Mouse (Mus musculus): ENCODE measurements around the gene Il25.
A peak's percentile ranks its signal among the peaks of the same experiment; 100 is the strongest.

Gene Il25

GRCm38 (mm10) chr14:54932645-54933150 is at the start of gene Il25:
Il25 (plus strand) TSS chr14:54932695.
- DNase-seq = no peak

- DNase-seq = peak; percentile 25 to 34
Observed at GRCm38 (mm10) chr14:54883154-54884021, 49.1 kb upstream of the Il25 start, which contains the start of the genes Bcl2l2 and Gm20521. Bcl2l2 (plus strand) TSS chr14:54883377. Gm20521 (plus strand) TSS chr14:54883441.

DNA sequence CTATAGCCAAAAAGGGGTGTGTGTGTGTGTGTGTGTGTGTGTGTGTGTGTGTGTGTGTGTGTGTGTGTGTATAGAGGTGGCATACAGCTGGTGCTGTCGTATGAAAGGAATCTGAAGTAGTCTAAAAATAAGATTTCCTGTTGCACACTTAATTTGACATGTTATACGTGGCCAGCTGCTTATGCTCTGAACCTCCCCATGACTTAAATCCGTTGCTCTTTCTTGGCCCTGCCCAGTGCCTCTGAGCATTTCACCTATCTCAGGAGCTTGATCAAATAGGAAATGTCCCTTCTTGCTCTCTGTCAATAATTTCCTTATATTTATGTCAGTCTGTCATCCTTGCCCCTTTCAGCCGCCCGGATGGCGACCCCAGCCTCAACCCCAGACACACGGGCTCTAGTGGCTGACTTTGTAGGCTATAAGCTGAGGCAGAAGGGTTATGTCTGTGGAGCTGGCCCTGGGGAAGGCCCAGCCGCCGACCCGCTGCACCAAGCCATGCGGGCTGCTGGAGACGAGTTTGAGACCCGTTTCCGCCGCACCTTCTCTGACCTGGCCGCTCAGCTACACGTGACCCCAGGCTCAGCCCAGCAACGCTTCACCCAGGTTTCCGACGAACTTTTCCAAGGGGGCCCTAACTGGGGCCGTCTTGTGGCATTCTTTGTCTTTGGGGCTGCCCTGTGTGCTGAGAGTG is 48.3 kb upstream of the Il25 start:
- no peak for DNase-seq

DNA sequence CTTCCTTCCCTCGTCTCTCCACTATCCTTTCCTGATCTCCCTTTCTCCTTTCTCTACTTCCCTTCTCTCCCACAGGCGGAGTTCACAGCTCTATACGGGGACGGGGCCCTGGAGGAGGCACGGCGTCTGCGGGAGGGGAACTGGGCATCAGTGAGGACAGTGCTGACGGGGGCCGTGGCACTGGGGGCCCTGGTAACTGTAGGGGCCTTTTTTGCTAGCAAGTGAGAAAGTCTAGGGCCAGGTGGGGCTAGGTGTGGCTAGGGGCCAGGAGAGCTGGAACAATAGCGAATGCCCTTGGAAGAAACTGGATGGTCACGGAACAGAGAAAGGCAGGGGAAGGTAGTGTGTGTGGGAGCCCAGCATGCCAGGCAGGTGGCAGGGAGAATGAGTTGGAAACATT is 47.2 kb upstream of the Il25 start:
- DNase-seq = no peak

DNA sequence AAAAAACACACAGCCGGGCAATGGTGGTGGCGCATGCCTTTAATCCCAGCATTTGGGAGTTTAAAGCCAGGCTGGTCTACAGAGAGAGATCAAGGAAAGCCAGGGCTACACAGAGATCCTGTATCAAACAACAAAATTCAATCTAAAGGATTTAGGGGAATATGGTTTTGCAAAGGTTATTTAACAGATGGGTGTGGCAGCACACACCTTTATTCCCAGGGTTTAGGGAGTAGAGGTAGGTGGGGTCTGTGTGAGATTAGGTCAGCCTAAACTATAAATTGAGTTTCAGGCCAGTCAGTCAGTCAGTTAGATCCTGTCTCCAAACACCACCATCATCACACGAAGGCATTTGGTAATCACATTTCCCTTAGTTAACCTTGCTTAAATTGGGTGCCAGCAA is 40.3 kb upstream of the Il25 start, which contains the start of gene Pabpn1:
TSS of gene Pabpn1 (plus strand) at position 301 of the 400 bp plus-strand sequence.
- DNase-seq = no peak

- peak; percentile 94 to 96 for DNase-seq
Observed at GRCm38 (mm10) chr14:54893651-54894181, 38.8 kb upstream of the Il25 start.

GRCm38 (mm10) chr14:54894296-54895151 is 38.0 kb upstream of the Il25 start:
- DNase-seq = peak; percentile 41 to 66

GRCm38 (mm10) chr14:54897445-54897844 is 35.0 kb upstream of the Il25 start:
- DNase-seq = no peak

DNA sequence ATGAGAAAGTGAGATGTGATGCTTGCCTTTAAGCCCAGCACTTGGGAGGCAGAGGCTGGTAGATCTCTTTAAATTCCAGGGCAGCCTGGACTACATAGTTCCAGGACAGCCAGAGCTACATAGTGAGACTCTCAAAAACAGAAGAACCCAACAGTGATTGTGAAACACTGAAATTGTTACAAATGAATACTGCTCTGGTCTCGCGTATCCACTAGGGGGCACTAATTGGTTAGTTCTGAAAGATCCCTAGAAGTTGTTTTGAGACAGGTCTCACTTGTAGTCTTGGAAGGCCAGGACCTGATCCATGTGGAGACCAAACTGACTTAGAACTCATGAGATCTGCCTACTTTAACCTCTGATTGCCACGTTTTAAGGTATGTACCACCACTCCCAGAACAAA is 32.1 kb upstream of the Il25 start:
- DNase-seq = peak; percentile 67 to 72

GRCm38 (mm10) chr14:54903641-54904040 is 28.9 kb upstream of the Il25 start:
- DNase-seq = no peak

DNA sequence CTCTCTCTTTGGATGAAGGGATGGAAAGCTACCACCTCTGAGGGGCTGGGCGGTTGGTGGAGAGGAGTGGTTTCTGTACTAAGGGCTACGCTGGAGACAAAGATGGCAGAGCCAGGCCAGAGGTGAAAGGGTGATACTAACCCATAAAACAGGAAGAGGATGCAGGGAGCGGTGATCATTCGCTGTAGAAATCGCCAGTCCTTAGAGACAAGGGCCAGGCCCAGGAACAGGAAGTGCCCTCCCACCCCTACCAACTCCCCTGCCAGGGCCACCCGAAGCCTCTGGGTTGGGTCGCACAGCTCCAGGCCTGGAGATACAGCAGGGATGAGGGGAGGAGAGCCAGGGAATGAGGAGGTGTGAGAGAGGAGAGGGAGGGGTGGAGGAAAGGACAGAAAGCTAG is 23.8 kb upstream of the Il25 start:
- DNase-seq = no peak

DNA sequence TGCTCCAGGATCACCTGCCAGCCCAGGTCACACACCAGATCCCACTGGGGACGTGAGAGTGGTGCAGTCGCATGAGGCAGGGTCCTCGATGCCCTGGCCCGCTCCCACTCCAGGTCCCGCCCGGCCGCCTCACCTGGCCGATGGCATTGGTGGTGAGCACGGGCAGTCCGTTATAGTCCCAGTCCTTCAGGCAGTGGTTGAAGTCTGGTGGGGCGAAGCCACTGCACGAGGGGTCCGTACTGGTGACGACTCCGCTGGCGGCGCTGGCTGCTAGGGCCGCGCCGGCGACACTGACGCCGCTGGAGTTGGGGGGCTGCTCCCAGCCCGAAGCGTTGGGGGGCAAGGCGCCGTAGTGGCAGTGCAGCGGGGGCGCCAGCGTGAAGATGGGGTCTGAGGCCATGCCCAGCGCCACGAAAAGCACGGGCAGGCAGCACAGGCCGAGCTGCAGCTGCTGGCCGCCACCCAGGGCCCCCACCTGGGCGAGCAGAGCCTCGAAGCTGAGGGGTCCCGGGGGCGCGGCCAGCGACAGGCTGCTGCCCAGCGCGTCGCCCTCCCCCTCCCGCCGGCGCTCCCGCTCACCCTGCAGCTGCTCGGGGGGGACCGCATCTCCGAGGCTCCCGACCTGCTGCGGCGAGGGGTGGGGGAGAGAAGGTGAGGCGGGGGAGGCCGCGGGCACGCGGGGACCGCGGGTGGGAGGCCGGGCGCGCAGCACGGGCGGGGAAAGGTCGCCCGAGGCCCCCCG is 20.2 kb upstream of the Il25 start:
- no peak for DNase-seq

DNA sequence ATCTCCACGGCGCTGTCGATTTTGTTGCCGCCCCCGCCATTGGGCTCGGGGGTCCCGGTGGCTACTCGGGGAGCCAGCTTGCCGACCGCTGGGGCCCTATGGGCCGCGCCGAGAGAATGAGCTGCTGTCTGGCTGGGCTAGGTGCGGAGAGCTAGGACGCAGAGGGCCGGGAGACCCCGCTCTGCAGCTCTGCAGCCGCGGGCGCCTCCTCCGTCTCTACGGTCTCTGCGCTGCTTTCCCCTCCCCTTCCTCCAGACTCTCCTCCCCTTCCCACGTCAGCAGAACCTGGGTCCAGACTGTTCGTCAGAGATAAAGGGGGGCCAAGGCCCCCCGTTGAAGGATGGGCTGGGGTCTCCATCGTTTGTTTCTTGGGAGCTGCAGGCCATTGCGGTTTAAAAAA is 19.6 kb upstream of the Il25 start, which contains the start of gene Slc22a17:
TSS of gene Slc22a17 (minus strand) at position 247 of the 400 bp plus-strand sequence.
- peak; percentile 55 to 63 for DNase-seq

DNA sequence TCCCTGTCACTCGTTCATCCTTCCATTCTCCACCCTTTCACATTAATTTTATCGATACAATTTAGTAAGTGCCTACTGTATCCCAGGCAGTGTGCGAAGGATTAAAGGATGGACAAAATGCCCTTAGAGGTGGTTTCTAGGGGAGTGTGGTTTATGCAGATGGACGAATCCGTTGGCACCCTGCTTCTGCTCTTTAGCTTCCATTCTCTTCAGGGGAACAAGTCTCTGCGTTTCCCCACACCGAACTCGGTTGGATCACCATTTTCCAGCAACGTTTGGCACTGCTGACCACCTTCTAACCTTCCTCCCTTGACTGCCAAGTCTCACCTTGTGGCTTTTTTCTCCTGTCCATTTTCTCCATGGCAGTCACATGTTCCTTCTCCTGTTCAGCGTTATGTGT is 19.2 kb upstream of the Il25 start:
- DNase-seq = no peak

DNA sequence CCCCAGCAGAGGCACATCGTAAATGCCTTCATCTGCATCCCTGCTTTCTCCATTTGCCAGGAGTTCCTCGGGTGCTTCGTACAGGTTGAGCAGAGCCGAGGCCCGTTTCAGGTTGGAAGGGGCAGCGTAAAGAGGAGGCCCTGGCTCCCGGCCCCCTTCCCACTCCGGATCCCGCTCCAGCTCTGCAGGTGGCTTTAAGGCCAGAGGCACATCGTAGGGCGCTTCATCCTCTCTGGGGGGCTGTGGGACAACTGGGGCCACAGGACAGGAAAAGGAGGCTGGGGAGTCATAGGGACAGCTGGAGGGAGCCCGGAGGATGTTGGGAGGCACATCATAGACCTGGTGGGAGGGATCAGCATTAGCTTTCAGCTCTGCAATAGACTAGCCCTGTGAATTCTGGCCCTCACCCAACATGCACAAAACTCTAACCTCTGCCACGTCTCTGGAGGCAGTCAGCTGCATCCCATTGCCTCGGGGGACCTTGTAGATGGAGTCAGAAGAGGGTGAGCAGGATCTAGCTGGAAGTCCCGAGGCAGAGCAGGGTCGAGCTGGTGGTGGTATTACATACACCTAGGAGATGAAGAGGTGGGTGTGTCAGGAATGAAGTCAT is 12.3 kb upstream of the Il25 start:
- no peak for DNase-seq

- DNase-seq = no peak
Observed at GRCm38 (mm10) chr14:54924641-54925348, 7.7 kb upstream of the Il25 start.

DNA sequence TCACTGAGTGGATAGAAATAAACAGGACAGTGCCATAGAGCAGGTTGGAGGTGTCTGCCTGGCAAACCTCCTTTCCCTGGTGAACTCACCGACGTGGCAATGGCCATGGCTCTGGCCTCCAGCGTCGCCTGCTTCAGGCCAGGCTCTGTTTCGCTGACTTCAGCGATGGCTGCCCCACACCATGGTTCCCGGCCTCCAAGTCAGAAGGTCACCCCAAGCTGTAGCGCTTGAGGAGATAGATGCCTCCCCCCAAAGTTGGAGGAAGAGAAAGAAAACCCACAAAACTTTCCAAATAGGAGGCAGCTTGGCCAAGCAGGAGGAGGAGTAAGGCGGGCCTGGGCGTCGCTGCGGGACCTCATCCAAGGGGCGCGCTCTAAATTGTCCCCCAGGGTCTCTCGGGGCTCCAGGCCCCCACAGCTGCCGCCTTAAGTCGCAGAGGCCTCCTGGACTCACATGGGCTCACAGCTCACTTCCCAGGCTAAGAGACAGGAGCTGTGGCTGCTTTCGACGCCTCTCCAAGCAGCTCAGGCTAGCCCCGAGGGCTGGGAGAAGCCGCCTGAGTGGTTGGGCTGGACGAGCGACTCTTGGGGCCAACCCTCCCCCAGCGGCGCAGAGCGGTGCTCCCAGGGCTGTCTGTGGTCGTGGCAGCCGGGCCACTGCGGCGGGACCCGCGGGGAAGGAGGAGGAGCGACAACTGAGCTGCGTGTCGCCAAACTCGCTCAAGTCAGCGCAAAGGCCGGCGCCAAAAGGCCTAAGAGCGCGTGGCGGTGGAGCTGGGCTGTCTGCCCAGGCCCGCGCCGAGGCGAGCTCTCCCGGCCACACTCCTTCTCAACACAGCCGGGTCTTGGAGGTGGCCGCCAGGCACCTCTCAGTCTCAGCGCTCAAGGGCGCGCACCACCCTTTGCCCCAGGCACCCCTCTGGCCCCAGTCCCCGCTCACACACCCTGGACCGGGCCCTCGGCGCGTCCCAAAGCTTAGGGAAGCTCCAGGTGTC is 6.8 kb upstream of the Il25 start, which contains the start of gene Efs:
TSS of gene Efs (minus strand) at position 778 of the 994 bp plus-strand sequence.
- DNase-seq = no peak

GRCm38 (mm10) chr14:54926401-54927158 is 5.9 kb upstream of the Il25 start:
- DNase-seq = no peak
